Mouse (Mus musculus): ENCODE measurements around the gene Slc5a9.
"Not testable (repeated sequence)": the region's sequence is repeated elsewhere in the genome, so short reads cannot be mapped to it uniquely, and the experiment has no call there.

Slc5a9 gene

GRCm38 (mm10) chr4:111902775-111903174, at the start of gene Slc5a9:
Gene Slc5a9, minus strand, starts transcription at chr4:111902918.
- DNase-seq: no peak

GRCm38 (mm10) chr4:111919092-111919491, 16.4 kb upstream of the Slc5a9 start, which contains the start of gene Skint8:
Gene Skint8, plus strand, starts transcription at chr4:111919392.
- no peak for DNase-seq

GRCm38 (mm10) chr4:111907926-111908325, 5.2 kb upstream of the Slc5a9 start:
- DNase-seq: no peak

- no peak for DNase-seq
Observed at GRCm38 (mm10) chr4:111901473-111901872, 1.2 kb downstream of the Slc5a9 start.

- not testable (repeated sequence) for DNase-seq
Observed at GRCm38 (mm10) chr4:111900491-111900890, 2.2 kb downstream of the Slc5a9 start.

- DNase-seq: no peak
Observed at GRCm38 (mm10) chr4:111898566-111898965, 4.2 kb downstream of the Slc5a9 start.

- DNase-seq: no peak
Observed at GRCm38 (mm10) chr4:111897755-111898154, 5.0 kb downstream of the Slc5a9 start.

- no peak for DNase-seq
Observed at GRCm38 (mm10) chr4:111892138-111892537, 10.6 kb downstream of the Slc5a9 start.

- DNase-seq: peak; percentile 75
Observed at GRCm38 (mm10) chr4:111886607-111887006, 16.1 kb downstream of the Slc5a9 start.

- DNase-seq: peak; percentile 73
Observed at GRCm38 (mm10) chr4:111886018-111886417, 16.7 kb downstream of the Slc5a9 start.

- DNase-seq: no peak
Observed at GRCm38 (mm10) chr4:111883543-111883942, 19.2 kb downstream of the Slc5a9 start.

GRCm38 (mm10) chr4:111880112-111880875, 22.4 kb downstream of the Slc5a9 start:
- no peak for DNase-seq

GRCm38 (mm10) chr4:111867743-111868401, 34.8 kb downstream of the Slc5a9 start:
- no peak for DNase-seq

- no peak for DNase-seq
Observed at GRCm38 (mm10) chr4:111866701-111867100, 36.0 kb downstream of the Slc5a9 start.

GRCm38 (mm10) chr4:111852626-111853025, 50.1 kb downstream of the Slc5a9 start:
- DNase-seq: no peak

GRCm38 (mm10) chr4:111838882-111839281, 63.8 kb downstream of the Slc5a9 start:
- no peak for DNase-seq

All from lung, postnatal 10 days (tissue).